Mouse (Mus musculus) left cerebral cortex, adult 18-20 months (tissue): ENCODE data around the gene Gm8232. TPM values are rescaled to one million over a fixed set of nuclear protein-coding genes. Genes with fewer than 3 reads are reported as not detected.
"Not testable (repeated sequence)": the region's sequence is repeated elsewhere in the genome, so short reads cannot be mapped to it uniquely, and the experiment has no call there.

ENCODE experiments used
- DNase-seq, 2 experiments: peaks; one replicate each; pipeline ENCODE4 v3.0.0; 2021 to 2022; ENCODE audit warnings: low spot score in 2 of 2, mixed read lengths in 1 of 2
- long read RNA-seq, 2 experiments: library from polyadenylated mRNA; stranded (forward); transcript quantifications; one replicate each; pipeline ENCODE4 v2.0.0; 2021
- total RNA-seq, 2 experiments: library from RNA; stranded (reverse); gene quantifications; 2 replicates each; pipeline ENCODE4 v1.2.3; 2021

Gene Gm8232
- not detected for total RNA-seq
- long read RNA-seq, experiment 1: 0 reads
- long read RNA-seq, experiment 2: 0 reads

DNA sequence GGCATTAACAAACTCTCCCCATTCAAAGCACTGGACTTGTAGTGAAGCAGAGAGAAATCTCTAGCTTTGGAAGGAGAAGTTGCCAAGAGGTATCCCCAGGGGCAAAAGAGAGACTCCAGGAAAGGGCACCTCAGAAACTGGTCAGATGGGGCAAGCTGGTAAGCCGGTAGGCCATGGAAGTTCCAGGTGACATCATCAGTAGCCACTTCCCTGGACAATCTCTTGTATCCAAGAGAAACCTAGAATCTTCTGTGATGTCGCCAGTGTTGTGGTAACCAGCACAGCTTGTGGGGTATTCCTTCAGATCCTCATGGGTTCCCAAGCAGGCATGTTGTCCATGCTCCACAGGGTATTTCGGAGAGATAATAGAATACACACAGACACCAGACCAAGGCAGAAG is at the start of gene Gm8232:
Gm8232 (plus strand) TSS at position 301 of the 400 bp plus-strand sequence.
- not testable (repeated sequence) for DNase-seq

DNA sequence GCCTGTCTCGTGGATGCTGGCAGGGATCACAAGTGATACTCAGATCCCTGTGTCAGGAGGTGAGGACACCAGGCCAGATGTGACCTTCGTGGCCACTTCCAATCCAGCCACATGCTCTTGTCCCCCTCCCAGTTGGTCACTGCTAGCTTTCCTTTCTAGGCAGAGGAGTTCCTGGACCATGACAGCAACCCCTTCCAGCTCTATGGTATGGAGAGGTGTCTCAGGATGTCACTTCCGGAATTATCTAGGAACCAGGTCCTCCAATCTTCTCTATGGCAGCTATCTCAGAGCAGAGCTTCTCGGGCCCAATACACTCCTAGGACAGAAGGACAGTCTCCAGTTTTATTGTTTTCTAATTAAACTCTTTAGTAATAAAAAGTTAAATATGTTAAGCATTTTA is 49.2 kb upstream of the Gm8232 start:
- DNase-seq: not testable (repeated sequence)

DNA sequence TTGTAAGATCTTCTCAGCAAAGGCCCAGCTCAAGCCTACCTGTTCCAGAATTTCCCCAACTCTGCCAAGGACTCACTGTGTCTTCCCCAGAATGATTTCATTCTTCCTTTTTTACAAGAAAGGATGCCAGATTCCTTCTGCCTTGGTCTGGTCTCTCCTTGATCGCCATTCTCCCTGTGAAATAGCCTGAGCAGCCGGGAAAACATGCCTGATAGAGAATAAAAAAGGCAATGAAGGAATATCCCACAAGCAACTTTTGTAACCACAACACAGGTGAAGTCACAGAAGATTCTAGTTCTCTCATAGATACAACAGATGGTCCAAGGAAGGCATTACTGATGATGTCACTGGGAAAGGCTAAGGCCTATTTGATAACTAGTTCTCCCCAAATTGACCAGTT is 22.8 kb upstream of the Gm8232 start, which contains the start of gene Gm3371:
Gm3371 (minus strand) TSS at position 101 of the 400 bp plus-strand sequence.
- DNase-seq: not testable (repeated sequence)

Other genes with a start within 250 kb of the Gm8232 start
- gene Gm8212, start 236.0 kb upstream of the Gm8232 start, total RNA-seq: not detected
- gene 4930503E14Rik, start 220.4 kb upstream of the Gm8232 start, total RNA-seq: under 1 TPM in 1 of 2 experiments, not detected in 1; 0.73 TPM
- not detected for gene Gm8220, start 148.1 kb upstream of the Gm8232 start, total RNA-seq
- not detected for gene Gm5930, start 95.1 kb upstream of the Gm8232 start, total RNA-seq
- not detected for gene Gm8229, start 68.3 kb upstream of the Gm8232 start, total RNA-seq
- gene Gm3371, start 22.9 kb upstream of the Gm8232 start, total RNA-seq: not detected
- gene BC061237, start 58.8 kb downstream of the Gm8232 start, total RNA-seq: not detected
- gene Gm17093, start 84.6 kb downstream of the Gm8232 start, total RNA-seq: not detected
- gene Gm8247, start 149.5 kb downstream of the Gm8232 start, total RNA-seq: not detected
- gene Gm5624, start 194.3 kb downstream of the Gm8232 start, total RNA-seq: not detected